Mouse (Mus musculus): Measurements from ENCODE around the gene Lrch3.
A peak's percentile ranks its signal among the peaks of the same experiment; 100 is the strongest.
"Not testable (repeated sequence)": the region's sequence is repeated elsewhere in the genome, so short reads cannot be mapped to it uniquely, and the experiment has no call there.

The Lrch3 gene

GRCm38 (mm10) chr16:33054927-33055326 lies 141.0 kb downstream of the Lrch3 start:
- DNase-seq (ENCODE audit: low read depth, low spot score) = not testable (repeated sequence)

DNA sequence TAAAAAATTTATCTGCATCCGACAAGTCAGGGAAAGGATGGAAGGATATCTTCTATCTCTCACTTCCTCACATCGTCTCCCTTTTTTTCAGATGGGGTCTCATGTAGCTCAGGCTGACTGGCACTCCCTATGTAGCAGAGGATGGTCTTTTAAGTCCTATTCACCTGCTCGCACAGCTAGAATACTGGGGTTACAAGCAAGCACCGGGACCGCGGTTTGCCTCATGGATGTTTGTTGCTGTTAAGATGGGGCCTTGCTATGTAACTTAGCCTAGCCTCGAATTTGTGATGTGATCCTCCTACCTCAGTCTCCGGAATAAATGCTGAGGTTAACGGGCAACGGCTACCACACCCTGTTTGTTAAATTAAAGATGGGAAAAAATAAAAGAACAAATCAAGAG lies 141.8 kb downstream of the Lrch3 start:
- DNase-seq (ENCODE audit: low read depth, low spot score) = no peak

- peak; percentile 90 for DNase-seq (ENCODE audit: low read depth, low spot score)
Observed at GRCm38 (mm10) chr16:33056095-33056785, 142.3 kb downstream of the Lrch3 start, which contains the start of the genes Iqcg and Rpl35a. Iqcg (minus strand) TSS chr16:33056218. Rpl35a (plus strand) TSS chr16:33056453.

DNA sequence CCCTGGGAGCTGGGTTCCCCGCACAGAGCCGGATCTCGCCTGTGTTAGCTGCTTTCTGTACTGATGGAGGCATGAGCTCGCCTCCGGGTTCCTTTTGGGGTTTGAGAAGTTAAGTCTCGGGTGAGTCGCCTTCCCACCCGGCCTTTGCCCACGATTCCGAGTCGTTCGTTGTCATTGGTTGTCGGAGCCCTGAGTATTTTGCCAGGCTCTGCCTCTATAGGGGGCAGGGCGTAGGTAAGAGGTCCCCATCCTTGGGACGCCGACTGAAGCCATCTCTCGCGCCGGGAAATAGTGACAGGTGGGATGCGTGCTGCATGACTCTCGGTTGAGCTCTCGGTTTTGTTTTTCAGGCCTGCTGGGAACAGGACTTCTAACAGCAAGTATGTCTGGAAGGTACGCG lies 142.9 kb downstream of the Lrch3 start:
- DNase-seq (ENCODE audit: low read depth, low spot score) = no peak

GRCm38 (mm10) chr16:33058033-33058432 lies 144.1 kb downstream of the Lrch3 start:
- DNase-seq (ENCODE audit: low read depth, low spot score) = no peak

- DNase-seq (ENCODE audit: low read depth, low spot score) = not testable (repeated sequence)
Observed at GRCm38 (mm10) chr16:33058656-33059055, 144.8 kb downstream of the Lrch3 start.

GRCm38 (mm10) chr16:33059471-33059870 lies 145.6 kb downstream of the Lrch3 start:
- DNase-seq (ENCODE audit: low read depth, low spot score) = no peak

GRCm38 (mm10) chr16:33060926-33061325 lies 147.0 kb downstream of the Lrch3 start:
- DNase-seq (ENCODE audit: low read depth, low spot score) = no peak

- no peak for DNase-seq (ENCODE audit: low read depth, low spot score)
Observed at GRCm38 (mm10) chr16:33061400-33061799, 147.5 kb downstream of the Lrch3 start.

- DNase-seq (ENCODE audit: low read depth, low spot score) = peak; percentile 90
Observed at GRCm38 (mm10) chr16:33062024-33062681, 148.3 kb downstream of the Lrch3 start, which contains the start of gene Lmln. Lmln (plus strand) TSS chr16:33062521.

- no peak for DNase-seq (ENCODE audit: low read depth, low spot score)
Observed at GRCm38 (mm10) chr16:33062682-33063131, 148.8 kb downstream of the Lrch3 start.

- DNase-seq (ENCODE audit: low read depth, low spot score) = no peak
Observed at GRCm38 (mm10) chr16:33063267-33063666, 149.4 kb downstream of the Lrch3 start.

- no peak for DNase-seq (ENCODE audit: low read depth, low spot score)
Observed at GRCm38 (mm10) chr16:33064636-33065035, 150.7 kb downstream of the Lrch3 start.
